Mouse (Mus musculus) limb, embryonic 13.5 days (tissue): ENCODE measurements around the gene Hpgd. TPM values are rescaled to one million over a fixed set of nuclear protein-coding genes. Genes with fewer than 3 reads are reported as not detected.
"Not testable (repeated sequence)": the region's sequence is repeated elsewhere in the genome, so short reads cannot be mapped to it uniquely, and the experiment has no call there.

Experiments used
- ATAC-seq: fragments of 200-750 bp; cut with Nextera tagmentation; 2 replicates; pipeline ENCODE4 v1.8.0; 2017; ENCODE audit warnings: low read depth, moderate number of reproducible peaks, moderate TSS enrichment; ENCODE audit not compliant: low FRiP score
- H3K27ac ChIP-seq: fragments of 300-500 bp; sonication (generic); 2 replicates; pipeline ENCODE4 v1.5.1; 2015; ENCODE audit warnings: inconsistent platforms, mild to moderate bottlenecking, moderate library complexity
- H3K27me3 ChIP-seq: fragments of 300-500 bp; sonication (generic); 2 replicates; pipeline ENCODE4 v1.6.1; 2015; ENCODE audit warnings: mild to moderate bottlenecking, inconsistent platforms
- H3K36me3 ChIP-seq: fragments of 300-500 bp; sonication (generic); 2 replicates; pipeline ENCODE4 v1.6.1; 2015; ENCODE audit warnings: inconsistent platforms, mild to moderate bottlenecking, moderate library complexity
- H3K4me1 ChIP-seq: fragments of 300-500 bp; sonication (generic); 2 replicates; pipeline ENCODE4 v1.6.1; 2015; ENCODE audit warnings: inconsistent platforms
- H3K4me2 ChIP-seq: fragments of 300-500 bp; sonication (generic); replicated peaks from 2 replicates; pipeline ENCODE4 v1.6.1; 2015; ENCODE audit warnings: inconsistent platforms, mild to moderate bottlenecking, moderate library complexity
- H3K4me3 ChIP-seq: fragments of 300-500 bp; sonication (generic); 2 replicates; pipeline ENCODE4 v1.5.1; 2015; ENCODE audit warnings: moderate library complexity, mild to moderate bottlenecking, inconsistent platforms
- H3K9ac ChIP-seq: fragments of 300-500 bp; sonication (generic); 2 replicates; pipeline ENCODE4 v1.6.1; 2015; ENCODE audit warnings: mild to moderate bottlenecking, inconsistent platforms
- H3K9me3 ChIP-seq: fragments of 300-500 bp; sonication (generic); 2 replicates; pipeline ENCODE4 v1.6.1; 2016; ENCODE audit warnings: inconsistent platforms
- WGBS: fragments of 180-500 bp; shearing (Covaris S2); methylation state at CpG from one replicate; pipeline ENCODE4 v1.1.7; 2015; 5-methylcytosine and 5-hydroxymethylcytosine counted together
- polyA plus RNA-seq: library from polyadenylated mRNA; unstranded; fragments of >200 nt; fragmentation: Nextera tagmentation; extraction: Ambion mirVana; gene quantifications from 2 replicates; pipeline ENCODE4 v1.2.1, GENCODE M21; 2015

Hpgd gene
- polyA plus RNA-seq = 16.9 and 19.1 TPM in 2 replicates

DNA sequence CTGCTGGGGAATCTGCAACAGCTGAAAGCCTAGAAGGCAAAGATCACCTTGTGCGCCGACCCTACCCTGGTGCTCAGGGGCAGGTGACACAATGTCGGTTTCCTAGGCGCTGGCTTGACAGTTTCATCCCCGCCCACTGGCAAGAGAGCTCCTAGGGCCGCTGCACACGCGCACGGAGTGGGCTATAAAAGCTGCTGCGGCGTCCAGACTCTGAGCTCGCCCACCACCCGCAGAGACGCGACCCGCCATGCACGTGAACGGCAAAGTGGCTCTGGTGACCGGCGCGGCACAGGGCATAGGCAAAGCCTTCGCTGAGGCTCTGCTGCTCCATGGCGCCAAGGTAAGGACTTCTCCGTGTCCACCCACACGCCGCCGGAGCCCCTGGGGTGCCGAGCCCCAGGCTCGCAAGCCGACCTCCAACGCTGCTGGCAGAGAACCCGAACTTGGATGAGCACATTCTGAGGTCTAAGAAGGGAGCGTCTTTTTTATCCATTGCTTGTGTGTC is at the start of gene Hpgd:
Gene Hpgd, plus strand, starts transcription at position 213 of the 505 bp plus-strand sequence.
- peak; percentile 79 for ATAC-seq
- Histone ChIP-seq H3K27ac (no peak within 1 kb of the TSS), H3K9ac (peak within 1 kb of the TSS; percentile 67), H3K4me1 (peaks cover 18% of the 10 kb centered on the region), H3K4me3 (peak within 1 kb of the TSS; percentile 55), H3K36me3 (no peaks in the 10 kb centered on the region), H3K4me2 (peak within 1 kb of the TSS; percentile 89), H3K27me3 (peaks cover 19% of the 10 kb centered on the region; the same call in 1 of the 2 replicates), H3K9me3 (no peaks in the 10 kb centered on the region)
- under 1% methylated on average over 33 of the region's 33 CpGs for WGBS

DNA sequence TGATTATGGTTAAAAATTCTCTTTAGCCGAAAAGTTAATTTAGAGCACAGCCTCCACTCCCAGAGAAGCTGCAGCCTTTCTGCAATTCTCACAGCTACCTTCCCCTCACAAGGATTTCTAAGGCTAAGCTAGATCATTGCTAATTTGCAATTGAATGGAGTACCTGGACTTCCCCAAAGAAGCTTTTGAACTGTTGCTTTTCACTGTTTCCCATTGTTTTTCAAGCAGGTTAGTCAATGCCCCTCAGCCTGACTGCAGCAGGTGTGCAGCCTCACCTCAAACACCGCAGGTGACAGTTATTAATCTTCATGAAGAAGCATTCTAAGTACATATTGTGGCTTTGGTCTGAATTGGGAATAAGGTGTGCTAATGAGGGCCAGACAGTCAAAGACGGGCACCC is 42.7 kb upstream of the Hpgd start:
- H3K4me1 ChIP-seq, H3K9ac ChIP-seq, H3K9me3 ChIP-seq, H3K27ac ChIP-seq, H3K4me3 ChIP-seq, H3K27me3 ChIP-seq, ATAC-seq, H3K4me2 ChIP-seq, H3K36me3 ChIP-seq: not testable (repeated sequence)
- 73% methylated on average over 3 of the region's 3 CpGs for WGBS

DNA sequence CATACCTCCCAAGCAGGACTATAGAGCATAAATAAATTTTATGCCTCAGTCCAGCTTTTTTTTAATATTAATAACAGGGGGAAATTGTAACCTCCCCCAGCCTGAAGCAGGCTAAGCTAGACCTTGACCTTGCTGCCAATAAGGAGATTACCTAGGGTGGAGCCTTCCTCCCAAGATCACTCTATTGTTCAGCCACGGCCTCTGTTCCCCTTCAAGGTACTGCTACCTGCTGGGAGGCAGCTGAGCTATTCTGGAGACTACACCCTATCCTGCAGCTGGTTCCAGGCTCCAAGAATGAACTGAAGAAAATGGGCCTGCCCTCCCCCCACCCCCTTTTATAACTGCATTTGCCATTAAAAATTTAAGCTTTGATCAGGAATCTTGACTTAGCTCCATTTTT is 42.1 kb upstream of the Hpgd start:
- no peak overlapping the region for H3K4me2 ChIP-seq
- H3K27me3 ChIP-seq = no peaks in the 10 kb centered on the region
- H3K9ac ChIP-seq = no peak overlapping the region
- H3K4me1 ChIP-seq = no peaks in the 10 kb centered on the region
- no peak overlapping the region for H3K27ac ChIP-seq
- 76% methylated on average over 1 of the region's 1 CpGs for WGBS
- no peaks in the 10 kb centered on the region for H3K9me3 ChIP-seq
- no peak overlapping the region for H3K4me3 ChIP-seq
- ATAC-seq = no peak
- H3K36me3 ChIP-seq = no peaks in the 10 kb centered on the region

DNA sequence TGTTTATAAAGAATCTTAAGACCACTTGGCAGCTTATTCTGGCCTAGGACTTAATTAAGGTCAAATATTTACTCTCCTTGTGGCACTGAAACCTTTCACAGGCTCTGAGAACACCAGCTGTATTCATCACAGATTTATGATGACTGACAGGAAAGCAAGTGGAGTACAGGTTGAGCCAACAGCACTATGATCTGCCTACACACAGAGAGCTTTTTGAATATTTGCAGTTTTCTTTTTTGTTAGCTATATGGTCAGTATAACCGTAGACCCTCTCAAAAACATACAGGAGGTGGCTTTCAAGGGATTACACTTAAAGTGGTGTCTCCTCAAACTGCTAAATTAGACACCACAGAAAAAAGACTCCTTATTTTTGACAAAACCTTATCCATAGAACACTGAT is 33.2 kb upstream of the Hpgd start:
- H3K27me3 ChIP-seq = no peaks in the 10 kb centered on the region
- 66% methylated on average over 1 of the region's 1 CpGs for WGBS
- no peak overlapping the region for H3K9ac ChIP-seq
- no peaks in the 10 kb centered on the region for H3K4me1 ChIP-seq
- no peak overlapping the region for H3K4me3 ChIP-seq
- 0 out of 2 replicates have a peak, but pooled peaks have one; percentile 11 for ATAC-seq
- H3K36me3 ChIP-seq = no peaks in the 10 kb centered on the region
- H3K4me2 ChIP-seq = no peak overlapping the region
- H3K9me3 ChIP-seq = no peaks in the 10 kb centered on the region
- no peak overlapping the region for H3K27ac ChIP-seq

DNA sequence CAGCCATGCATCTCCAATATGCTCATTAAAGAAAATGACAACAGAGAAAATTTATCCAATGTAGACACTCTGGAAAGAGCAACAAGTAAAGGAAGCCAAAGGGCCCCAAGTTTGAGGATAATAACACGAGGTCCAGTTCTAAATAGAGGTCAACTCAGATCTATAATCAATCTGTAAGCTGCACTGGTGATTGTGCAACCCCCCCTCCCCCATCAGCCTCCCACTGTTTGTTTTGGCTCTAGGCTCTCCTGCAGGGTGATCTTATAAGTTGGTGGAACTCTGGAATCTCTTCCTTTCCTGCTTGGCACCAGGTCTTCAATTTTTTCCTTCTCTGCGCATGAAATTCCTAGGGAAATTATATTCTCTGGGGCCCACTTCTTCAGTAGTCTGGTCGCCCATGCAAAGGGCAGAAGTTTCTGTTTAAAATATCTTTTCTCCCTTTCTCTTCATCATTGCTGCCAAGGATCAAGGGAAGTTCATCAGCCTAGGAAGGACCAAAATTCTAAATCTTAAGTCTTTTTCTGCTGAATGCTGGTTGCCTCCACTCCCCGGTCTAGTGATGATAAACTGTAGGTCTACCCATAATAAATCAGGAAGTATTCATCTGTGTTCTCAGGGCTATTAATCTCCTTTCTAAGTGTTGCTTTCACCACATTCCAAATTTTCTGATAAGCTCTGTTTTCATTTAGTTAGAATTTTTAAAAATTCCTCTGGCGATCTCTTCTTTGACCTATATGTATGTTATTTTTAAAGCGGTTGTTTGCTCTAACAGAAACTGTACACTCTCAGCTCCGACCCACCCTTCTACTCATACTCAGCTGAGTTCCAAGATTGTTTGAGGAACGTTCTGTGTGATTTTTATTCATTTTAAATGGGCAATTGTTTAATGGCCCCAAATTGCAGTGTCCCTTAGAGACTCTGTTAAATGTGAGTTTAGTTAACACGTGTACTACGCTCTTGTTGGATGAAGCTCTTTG is 24.4 kb upstream of the Hpgd start:
- 68% methylated on average over 10 of the region's 10 CpGs for WGBS
- H3K27ac ChIP-seq = no peak overlapping the region

DNA sequence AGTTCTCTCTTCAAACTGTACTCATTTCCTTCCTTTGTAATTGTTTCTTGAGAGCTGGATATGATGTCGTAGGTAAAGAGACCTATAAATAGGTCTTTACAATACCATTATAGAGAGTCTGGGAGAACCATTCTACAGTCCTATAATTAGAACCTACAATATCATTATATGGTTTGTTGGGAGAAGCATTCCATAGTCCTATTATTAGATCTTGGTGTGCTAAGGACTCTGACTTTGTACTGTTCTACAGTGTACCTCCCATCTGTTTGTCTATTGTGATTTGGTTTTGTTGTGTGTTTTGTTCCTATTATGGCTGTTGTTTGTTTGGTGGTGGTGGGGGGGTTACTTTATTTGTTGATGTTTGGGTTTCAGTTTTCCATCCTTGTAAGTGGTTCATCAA is 21.5 kb upstream of the Hpgd start:
- Histone ChIP-seq H3K36me3 (no peaks in the 10 kb centered on the region), H3K9me3 (no peaks in the 10 kb centered on the region), H3K27me3 (no peaks in the 10 kb centered on the region), H3K4me1 (no peaks in the 10 kb centered on the region), H3K4me2 (no peak overlapping the region), H3K27ac (no peak overlapping the region), H3K4me3 (no peak overlapping the region), H3K9ac (no peak overlapping the region)
- 28% methylated on average over 1 of the region's 1 CpGs for WGBS
- no peak for ATAC-seq

More for the DNA sequence above, 24.4 kb upstream of the Hpgd start:
- no peaks in the 10 kb centered on the region for H3K4me1 ChIP-seq
- no peak overlapping the region for H3K4me3 ChIP-seq
- no peaks in the 10 kb centered on the region for H3K9me3 ChIP-seq
- ATAC-seq = no peak
- no peak overlapping the region for H3K4me2 ChIP-seq
- H3K36me3 ChIP-seq = no peaks in the 10 kb centered on the region
- no peak overlapping the region for H3K9ac ChIP-seq
- no peaks in the 10 kb centered on the region for H3K27me3 ChIP-seq

DNA sequence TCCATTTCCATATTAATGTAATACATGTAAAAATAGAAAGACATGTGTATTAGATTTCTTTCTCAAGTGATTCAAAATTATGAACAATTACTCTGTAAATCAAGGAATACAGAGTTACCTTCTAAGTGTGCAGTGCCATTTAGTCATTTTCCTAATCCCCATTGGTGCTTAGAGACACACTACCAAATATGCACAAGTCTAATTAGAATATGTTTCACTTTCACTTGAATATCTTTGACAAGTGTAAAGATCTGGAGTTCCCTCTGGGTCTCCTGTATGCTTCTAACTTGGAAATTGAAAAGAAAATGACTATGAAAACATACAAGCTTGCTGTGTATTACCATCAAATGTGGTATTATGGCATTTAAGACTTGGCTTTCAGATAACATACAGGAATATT is 19.1 kb upstream of the Hpgd start:
- Histone ChIP-seq H3K4me1 (no peaks in the 10 kb centered on the region), H3K9me3 (no peaks in the 10 kb centered on the region), H3K4me2 (no peak overlapping the region), H3K4me3 (no peak overlapping the region), H3K9ac (no peak overlapping the region), H3K36me3 (no peaks in the 10 kb centered on the region), H3K27me3 (no peaks in the 10 kb centered on the region), H3K27ac (no peak overlapping the region)
- ATAC-seq = no peak

DNA sequence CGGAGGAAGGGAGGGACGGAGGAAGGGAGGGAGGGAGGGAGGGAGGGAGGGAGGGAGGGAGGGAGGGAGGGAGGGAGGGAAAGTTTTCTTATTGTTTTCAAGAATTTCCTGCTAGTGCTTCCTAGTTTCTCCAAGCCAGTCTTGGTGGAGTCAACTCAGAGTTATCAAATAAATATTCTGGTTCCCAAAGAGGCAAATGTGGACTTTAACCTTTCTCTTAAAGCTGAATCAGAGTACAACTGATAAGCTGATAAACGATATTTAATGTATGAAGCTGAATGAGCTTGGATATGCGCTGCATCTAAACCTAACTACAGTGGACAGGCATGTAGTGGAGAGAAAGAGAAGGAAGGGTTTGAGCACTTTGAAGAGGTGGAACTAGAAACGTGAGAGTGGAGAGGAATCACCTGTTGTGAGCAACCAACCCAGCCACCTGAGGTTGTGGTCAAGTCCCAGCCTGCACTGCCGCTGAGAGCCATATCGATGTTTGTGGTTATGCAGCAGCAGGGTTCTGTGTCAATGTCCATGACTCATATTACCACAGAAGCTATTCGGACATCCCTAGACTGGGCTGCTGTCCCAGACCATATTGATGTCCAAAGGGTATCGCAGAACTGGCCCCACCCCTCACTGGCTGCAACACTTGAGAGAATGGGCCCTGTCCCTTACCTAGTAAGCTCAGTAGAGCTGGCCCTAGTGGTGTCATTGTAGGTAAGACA is 16.4 kb upstream of the Hpgd start:
- Histone ChIP-seq H3K9ac (no peak overlapping the region), H3K9me3 (no peaks in the 10 kb centered on the region), H3K27me3 (no peaks in the 10 kb centered on the region), H3K27ac (no peak overlapping the region), H3K36me3 (no peaks in the 10 kb centered on the region), H3K4me3 (no peak overlapping the region), H3K4me2 (no peak overlapping the region), H3K4me1 (no peaks in the 10 kb centered on the region)
- no peak for ATAC-seq
- 86% methylated on average over 7 of the region's 9 CpGs for WGBS

DNA sequence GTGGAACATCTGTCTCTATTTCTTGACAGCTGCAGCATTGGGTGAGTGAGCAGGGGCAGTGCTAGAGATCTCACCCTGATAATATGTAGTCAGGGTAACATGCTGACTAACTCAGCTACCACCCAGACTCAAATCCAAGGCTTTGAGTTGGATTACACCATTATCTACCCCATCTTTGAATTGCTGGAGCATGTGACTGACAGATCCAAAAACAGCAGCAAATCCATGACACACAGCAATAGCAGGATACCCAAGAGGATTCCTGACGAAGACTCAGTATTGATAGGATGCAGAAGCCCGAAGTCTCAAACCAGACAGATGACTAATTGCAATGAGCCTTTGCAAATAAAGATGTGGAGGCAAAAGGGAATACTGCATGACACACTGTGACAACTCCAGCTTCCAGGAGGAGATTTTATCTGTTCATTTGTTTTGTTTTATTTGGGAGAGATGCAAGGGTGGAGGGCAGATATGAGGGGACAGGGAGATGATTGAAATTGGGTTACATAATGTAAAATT is 15.8 kb upstream of the Hpgd start:
- Histone ChIP-seq H3K9me3 (no peaks in the 10 kb centered on the region), H3K27me3 (no peaks in the 10 kb centered on the region), H3K4me1 (no peaks in the 10 kb centered on the region), H3K27ac (no peak overlapping the region), H3K36me3 (no peaks in the 10 kb centered on the region), H3K4me3 (no peak overlapping the region), H3K4me2 (no peak overlapping the region), H3K9ac (no peak overlapping the region)
- no peak for ATAC-seq
- WGBS = 88% methylated on average over 2 of the region's 2 CpGs

DNA sequence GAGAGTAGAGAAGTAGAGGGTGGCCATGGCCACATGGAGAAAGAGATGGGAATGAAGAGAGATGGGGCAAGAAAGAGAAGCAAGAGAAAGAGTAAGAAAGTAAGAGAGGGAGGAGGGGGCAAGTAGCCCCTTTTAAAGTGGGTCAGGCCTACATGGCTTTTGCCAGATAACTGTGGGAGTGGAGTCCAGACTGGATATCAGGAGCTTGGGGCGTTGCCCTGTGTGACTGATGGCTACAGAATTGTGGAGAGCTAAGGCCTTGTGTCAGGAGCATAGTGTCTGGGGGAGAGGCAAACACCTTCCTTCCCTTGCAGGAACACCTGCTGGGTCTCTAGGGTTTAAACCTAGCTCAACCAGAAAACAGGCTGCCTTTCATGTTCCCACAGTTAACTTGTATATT is 10.4 kb upstream of the Hpgd start:
- Histone ChIP-seq H3K9ac (no peak overlapping the region), H3K27ac (no peak overlapping the region), H3K27me3 (no peaks in the 10 kb centered on the region), H3K4me3 (no peak overlapping the region), H3K36me3 (no peaks in the 10 kb centered on the region), H3K4me1 (peaks cover 8% of the 10 kb centered on the region; the same call in 1 of the 2 replicates), H3K9me3 (no peaks in the 10 kb centered on the region), H3K4me2 (no peak overlapping the region)
- WGBS = 73% methylated on average over 1 of the region's 1 CpGs
- ATAC-seq = no peak

DNA sequence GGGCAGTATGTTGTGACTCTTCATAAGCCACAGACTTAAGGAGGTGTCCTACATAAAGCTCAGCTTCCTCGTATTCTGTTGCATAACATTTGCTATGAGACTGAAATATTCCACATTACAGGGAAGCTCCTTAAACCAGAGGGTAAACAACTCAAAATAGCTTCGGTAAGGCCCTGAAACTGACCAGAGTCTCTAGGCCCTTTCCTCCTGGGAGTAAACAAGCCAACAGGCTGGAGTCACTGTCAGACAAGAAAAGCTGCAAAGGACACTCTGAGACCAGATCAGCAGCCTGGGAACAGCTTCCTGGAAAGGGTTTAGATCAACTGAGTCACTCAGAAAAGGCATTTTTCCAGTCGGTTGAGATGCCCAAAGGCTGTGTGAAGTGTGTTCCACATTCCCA is 9.4 kb upstream of the Hpgd start:
- no peaks in the 10 kb centered on the region for H3K27me3 ChIP-seq
- H3K4me3 ChIP-seq = no peak overlapping the region
- no peak overlapping the region for H3K4me2 ChIP-seq
- H3K27ac ChIP-seq = no peak overlapping the region
- peaks cover 8% of the 10 kb centered on the region; the same call in 1 of the 2 replicates for H3K4me1 ChIP-seq
- 39% methylated on average over 3 of the region's 3 CpGs for WGBS
- no peaks in the 10 kb centered on the region for H3K36me3 ChIP-seq
- no peaks in the 10 kb centered on the region for H3K9me3 ChIP-seq
- ATAC-seq = 0 out of 2 replicates have a peak, but pooled peaks have one; percentile 44
- H3K9ac ChIP-seq = no peak overlapping the region

DNA sequence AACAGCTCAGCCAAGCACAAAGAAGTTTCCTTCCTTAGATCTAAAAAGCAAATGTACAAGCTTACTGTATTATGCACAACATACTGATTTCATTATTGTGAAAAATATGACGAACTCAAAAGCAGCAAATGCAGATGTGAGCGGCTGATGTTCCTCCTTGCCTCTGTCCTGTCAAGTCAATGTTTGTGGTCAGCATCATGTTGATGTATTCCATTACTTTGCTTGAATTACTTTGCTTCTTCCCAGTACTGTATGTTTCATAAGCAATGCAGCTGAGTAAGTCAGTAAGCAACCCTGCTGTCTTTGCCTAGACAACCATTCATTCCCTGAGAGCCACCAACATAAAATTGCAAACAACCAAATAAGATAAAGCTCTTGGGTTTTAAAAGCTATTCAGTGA is 7.7 kb upstream of the Hpgd start:
- WGBS = 77% methylated on average over 2 of the region's 2 CpGs
- no peak for ATAC-seq
- no peak overlapping the region for H3K27ac ChIP-seq
- H3K36me3 ChIP-seq = no peaks in the 10 kb centered on the region
- H3K9me3 ChIP-seq = no peaks in the 10 kb centered on the region
- no peak overlapping the region for H3K9ac ChIP-seq
- H3K4me2 ChIP-seq = no peak overlapping the region
- no peaks in the 10 kb centered on the region for H3K27me3 ChIP-seq
- no peak overlapping the region for H3K4me3 ChIP-seq
- peaks cover 8% of the 10 kb centered on the region; the same call in 1 of the 2 replicates for H3K4me1 ChIP-seq
